Mouse (Mus musculus) hindbrain, embryonic 11.5 days (tissue): ENCODE results near the gene Ubxn6. TPM values are rescaled to one million over a fixed set of nuclear protein-coding genes. Genes with fewer than 3 reads are reported as not detected.

Source experiments
- ATAC-seq: fragments of 200-750 bp; cut with Nextera tagmentation; 2 replicates; pipeline ENCODE4 v1.8.0; 2017; ENCODE audit warnings: mild to moderate bottlenecking, moderate TSS enrichment, moderate library complexity; ENCODE audit not compliant: low FRiP score
- DNase-seq: peaks from one replicate; pipeline ENCODE4 v3.0.0-alpha.2; 2015; ENCODE audit warnings: low spot score
- H3K27ac ChIP-seq: fragments of 300-500 bp; sonication (generic); 2 replicates; pipeline ENCODE4 v1.5.1; 2014; ENCODE audit warnings: mild to moderate bottlenecking, low read depth, low read length
- H3K27me3 ChIP-seq: fragments of 300-500 bp; sonication (generic); 2 replicates; pipeline ENCODE4 v1.6.1; 2014; ENCODE audit warnings: mild to moderate bottlenecking, low read length, moderate library complexity, mixed read lengths; ENCODE audit not compliant: control insufficient read depth, insufficient read depth
- H3K36me3 ChIP-seq: fragments of 300-500 bp; sonication (generic); 2 replicates; pipeline ENCODE4 v1.6.1; 2014; ENCODE audit warnings: mild to moderate bottlenecking, low read length, moderate library complexity, mixed read lengths; ENCODE audit not compliant: control insufficient read depth, insufficient read depth
- H3K4me1 ChIP-seq: fragments of 300-500 bp; sonication (generic); replicated peaks from 2 replicates; pipeline ENCODE4 v1.6.1; 2014; ENCODE audit warnings: low read length, mixed read lengths; ENCODE audit not compliant: control insufficient read depth, insufficient read depth
- H3K4me2 ChIP-seq: fragments of 300-500 bp; sonication (generic); replicated peaks from 2 replicates; pipeline ENCODE4 v1.6.1; 2014; ENCODE audit warnings: mild to moderate bottlenecking, low read depth, low read length
- H3K4me3 ChIP-seq: fragments of 300-500 bp; sonication (generic); 2 replicates; pipeline ENCODE4 v1.5.1; 2014; ENCODE audit warnings: low read depth, low read length
- H3K9ac ChIP-seq: fragments of 300-500 bp; sonication (generic); 2 replicates; pipeline ENCODE4 v1.6.1; 2014; ENCODE audit warnings: low read depth, low read length
- H3K9me3 ChIP-seq: fragments of 300-500 bp; sonication (generic); 2 replicates; pipeline ENCODE4 v1.6.1; 2016; ENCODE audit warnings: low read length; ENCODE audit not compliant: control insufficient read depth
- WGBS: fragments of 180-500 bp; shearing (Covaris S2); extraction: QIAGEN DNeasy Blood & Tissue Kit; methylation state at CpG from one replicate; pipeline ENCODE4 v1.1.7; 2014; 5-methylcytosine and 5-hydroxymethylcytosine counted together
- polyA plus RNA-seq: library from polyadenylated mRNA; unstranded; fragments of >200 nt; fragmentation: Nextera tagmentation; extraction: Ambion mirVana; gene quantifications from 2 replicates; pipeline ENCODE4 v1.2.1, GENCODE M21; 2014

The Ubxn6 gene
- polyA plus RNA-seq, 1 experiment from 2014 or later, result 51.1 TPM

GRCm38 (mm10) chr17:56022131-56022988 is 52.5 kb downstream of the Ubxn6 start:
- no peak for DNase-seq
- 53% methylated on average over 2 of the region's 2 CpGs for WGBS

DNA sequence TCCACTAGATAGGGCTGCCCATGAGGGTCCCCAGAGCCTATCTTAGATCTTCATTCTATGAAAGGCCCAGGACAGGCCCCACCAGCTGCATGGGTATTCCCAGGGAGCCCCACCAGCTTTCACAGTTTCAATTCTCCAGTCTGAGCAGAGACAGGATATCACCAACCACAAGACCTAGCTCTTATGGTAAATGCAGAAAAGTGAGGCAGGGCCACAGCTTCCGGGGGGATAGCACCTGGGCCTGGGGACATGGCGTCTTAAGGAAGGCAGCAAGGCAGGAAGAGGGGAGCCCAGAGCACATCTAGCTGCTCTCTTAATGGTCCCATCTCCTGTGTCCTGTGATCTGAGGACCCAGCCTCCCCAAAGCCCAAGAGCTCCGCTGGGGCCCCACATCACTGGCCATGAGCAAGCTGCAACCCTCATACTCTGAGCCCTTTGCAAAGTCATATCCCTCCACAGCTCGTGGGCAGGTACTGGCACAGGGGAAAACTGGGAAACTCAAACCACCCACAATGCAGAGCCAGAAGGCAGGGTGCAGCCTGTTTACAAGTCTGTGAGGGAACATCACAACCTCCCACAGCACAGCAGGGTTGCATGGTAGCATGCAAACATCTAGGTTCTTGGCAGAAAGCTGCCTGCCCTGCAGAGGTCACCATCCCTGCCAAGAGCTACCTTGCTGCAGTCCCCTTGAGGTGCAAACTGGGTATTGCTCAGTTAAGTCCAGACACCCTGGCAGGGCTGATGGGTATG is 53.5 kb downstream of the Ubxn6 start:
- Histone ChIP-seq H3K36me3 (peaks cover 16% of the 10 kb centered on the region), H3K9ac (no peak overlapping the region), H3K27ac (peak overlapping the region; percentile 13; the same call in 1 of the 2 replicates), H3K27me3 (no peaks in the 10 kb centered on the region), H3K4me1 (peaks cover 3% of the 10 kb centered on the region; the same call in 1 of the 2 replicates), H3K9me3 (no peaks in the 10 kb centered on the region), H3K4me2 (no peak overlapping the region), H3K4me3 (no peak overlapping the region)
- ATAC-seq (no peak), DNase-seq (no peak)
- WGBS, result 91% methylated on average over 4 of the region's 4 CpGs

More at GRCm38 (mm10) chr17:56022131-56022988, 52.5 kb downstream of the Ubxn6 start:
- Histone ChIP-seq H3K27me3 (no peaks in the 10 kb centered on the region), H3K4me3 (no peak overlapping the region), H3K9ac (no peak overlapping the region), H3K27ac (peak overlapping the region; percentile 13; the same call in 1 of the 2 replicates), H3K4me1 (peaks cover 3% of the 10 kb centered on the region; the same call in 1 of the 2 replicates), H3K4me2 (no peak overlapping the region), H3K9me3 (no peaks in the 10 kb centered on the region), H3K36me3 (peaks cover 10% of the 10 kb centered on the region)
- ATAC-seq, result peak; percentile 22; the same call in 1 of the 2 replicates

DNA sequence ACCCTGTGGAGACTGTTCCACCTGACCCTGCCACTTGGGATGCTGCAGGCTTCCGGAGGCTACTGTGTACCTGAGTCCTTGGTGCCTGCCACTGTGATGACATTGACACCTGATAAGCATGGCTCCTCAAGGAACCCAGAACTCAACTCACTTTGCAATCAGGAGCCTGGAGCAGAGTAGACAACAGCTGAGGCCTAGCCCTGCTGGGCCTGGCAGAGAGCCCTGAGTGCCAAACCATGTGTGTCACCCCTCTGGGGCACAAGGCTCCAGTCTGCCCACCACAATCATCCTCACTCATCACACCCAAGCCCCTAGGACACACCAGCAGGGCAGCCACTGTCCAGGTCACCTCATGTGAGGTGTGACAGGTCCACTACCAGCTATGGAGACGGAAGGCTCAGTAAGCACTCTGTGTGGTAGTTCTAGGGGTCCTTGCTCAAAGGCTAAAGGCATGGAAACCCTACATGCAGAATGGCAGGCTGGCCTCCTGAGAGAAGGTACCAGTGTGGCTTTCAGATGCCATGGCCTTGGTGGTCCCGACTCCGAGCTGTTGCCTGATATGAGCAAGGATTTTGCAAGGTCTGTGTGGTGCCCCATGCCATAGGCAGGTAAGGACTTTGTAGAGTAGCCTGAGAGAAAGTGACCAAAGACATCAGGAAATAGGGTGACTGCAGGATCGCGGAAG is 54.3 kb downstream of the Ubxn6 start:
- 96% methylated on average over 6 of the region's 6 CpGs for WGBS
- DNase-seq (no peak), ATAC-seq (no peak)
- Histone ChIP-seq H3K9me3 (no peaks in the 10 kb centered on the region), H3K4me3 (no peak overlapping the region), H3K27ac (no peak overlapping the region), H3K4me2 (no peak overlapping the region), H3K27me3 (no peaks in the 10 kb centered on the region), H3K36me3 (peaks cover 21% of the 10 kb centered on the region), H3K4me1 (peaks cover 3% of the 10 kb centered on the region; the same call in 1 of the 2 replicates), H3K9ac (no peak overlapping the region)

- Histone ChIP-seq H3K36me3 (peaks cover 21% of the 10 kb centered on the region), H3K27ac (no peak overlapping the region), H3K9me3 (no peaks in the 10 kb centered on the region), H3K27me3 (no peaks in the 10 kb centered on the region), H3K4me1 (peaks cover 3% of the 10 kb centered on the region; the same call in 1 of the 2 replicates), H3K4me2 (no peak overlapping the region), H3K4me3 (no peak overlapping the region), H3K9ac (no peak overlapping the region)
- DNase-seq (no peak), ATAC-seq (peak; percentile 22; the same call in 1 of the 2 replicates)
- WGBS, result 77% methylated on average over 20 of the region's 20 CpGs
Observed at GRCm38 (mm10) chr17:56018347-56019131, 56.3 kb downstream of the Ubxn6 start.

DNA sequence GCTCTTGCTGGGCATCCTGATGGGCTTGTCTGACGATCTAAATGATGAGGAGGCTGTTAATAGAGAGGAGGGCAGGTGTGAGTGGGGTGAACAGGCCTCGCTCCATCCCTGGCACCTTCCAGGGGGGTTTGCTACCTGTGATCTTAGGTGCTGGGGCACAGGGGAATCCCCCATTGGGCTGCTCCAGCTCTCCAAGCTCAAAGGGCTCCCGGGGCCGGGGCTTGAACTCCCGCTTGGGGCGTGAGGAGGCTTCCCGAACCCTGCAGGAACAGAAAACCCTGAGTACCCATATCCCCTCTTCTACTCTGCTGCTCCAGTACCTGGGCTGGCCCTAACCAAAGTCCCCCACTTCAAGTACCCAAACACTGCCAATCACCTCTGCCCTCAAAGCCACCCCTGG is 57.0 kb downstream of the Ubxn6 start:
- Histone ChIP-seq H3K4me1 (peaks cover under 1% of the 10 kb centered on the region; the same call in 1 of the 2 replicates), H3K27me3 (no peaks in the 10 kb centered on the region), H3K4me2 (no peak overlapping the region), H3K36me3 (peaks cover 21% of the 10 kb centered on the region), H3K27ac (no peak overlapping the region), H3K4me3 (no peak overlapping the region), H3K9me3 (no peaks in the 10 kb centered on the region), H3K9ac (no peak overlapping the region)
- DNase-seq, result no peak
- ATAC-seq, result 0 out of 2 replicates have a peak, but pooled peaks have one; percentile 2
- WGBS, result 85% methylated on average over 7 of the region's 7 CpGs

Other genes with a start within 250 kb of the Ubxn6 start
- gene Zfp119a, start 196.1 kb downstream of the Ubxn6 start, polyA plus RNA-seq, result 10.0 and 12.3 TPM in 2 replicates
- gene Zfp959, start 182.9 kb downstream of the Ubxn6 start, polyA plus RNA-seq, result 11.9 and 13.4 TPM in 2 replicates
- gene Zfp119b, start 125.5 kb downstream of the Ubxn6 start, polyA plus RNA-seq, result 6.3 and 6.7 TPM in 2 replicates
- gene Ebi3, start 122.4 kb downstream of the Ubxn6 start, polyA plus RNA-seq, result 2.2 and 3.1 TPM in 2 replicates
- 21.3 and 22.4 TPM in 2 replicates for gene Yju2, start 115.9 kb downstream of the Ubxn6 start, polyA plus RNA-seq
- gene Shd, start 104.6 kb downstream of the Ubxn6 start, polyA plus RNA-seq, result 95.2 and 102 TPM in 2 replicates
- 65.0 and 66.5 TPM in 2 replicates for gene Fsd1, start 88.5 kb downstream of the Ubxn6 start, polyA plus RNA-seq
- gene Stap2, start 69.4 kb downstream of the Ubxn6 start, polyA plus RNA-seq, result 5.1 and 6.3 TPM in 2 replicates
- 141 and 163 TPM in 2 replicates for gene Mpnd, start 69.3 kb downstream of the Ubxn6 start, polyA plus RNA-seq
- 112 and 114 TPM in 2 replicates for gene Sh3gl1, start 38.4 kb downstream of the Ubxn6 start, polyA plus RNA-seq
- gene Chaf1a, start 34.6 kb downstream of the Ubxn6 start, polyA plus RNA-seq, result 16.1 and 18.9 TPM in 2 replicates
- gene Hdgfl2, start 4.6 kb upstream of the Ubxn6 start, polyA plus RNA-seq, result 100 and 113 TPM in 2 replicates
- gene Plin4, start 34.8 kb upstream of the Ubxn6 start, polyA plus RNA-seq, result 0.07 and 0.09 TPM in 2 replicates
- 0.20 and 0.28 TPM in 2 replicates for gene Plin5, start 42.6 kb upstream of the Ubxn6 start, polyA plus RNA-seq
- 0.21 TPM in 1 of 2 replicates, not detected in the other for gene Lrg1, start 47.0 kb upstream of the Ubxn6 start, polyA plus RNA-seq
- 2.5 and 2.6 TPM in 2 replicates for gene Sema6b, start 65.3 kb upstream of the Ubxn6 start, polyA plus RNA-seq
- 8.5 and 9.9 TPM in 2 replicates for gene Tnfaip8l1, start 87.4 kb upstream of the Ubxn6 start, polyA plus RNA-seq
- 62.1 and 62.9 TPM in 2 replicates for gene Mydgf, start 108.9 kb upstream of the Ubxn6 start, polyA plus RNA-seq
- 26.2 and 27.6 TPM in 2 replicates for gene Dpp9, start 143.9 kb upstream of the Ubxn6 start, polyA plus RNA-seq
- 12.8 and 14.4 TPM in 2 replicates for gene Fem1a, start 181.8 kb upstream of the Ubxn6 start, polyA plus RNA-seq
- gene Ticam1, start 201.8 kb upstream of the Ubxn6 start, polyA plus RNA-seq, result 2.1 and 2.7 TPM in 2 replicates
- gene Plin3, start 217.8 kb upstream of the Ubxn6 start, polyA plus RNA-seq, result 25.0 and 26.2 TPM in 2 replicates
- gene Arrdc5, start 225.3 kb upstream of the Ubxn6 start, polyA plus RNA-seq, result not detected in 2 replicates
- 77.7 and 95.9 TPM in 2 replicates for gene Uhrf1, start 228.3 kb upstream of the Ubxn6 start, polyA plus RNA-seq